Mouse (Mus musculus): Measurements from ENCODE around the gene Inpp5k. TPM values are rescaled to one million over a fixed set of nuclear protein-coding genes. Genes with fewer than 3 reads are reported as not detected.
"Not testable (repeated sequence)": the region's sequence is repeated elsewhere in the genome, so short reads cannot be mapped to it uniquely, and the experiment has no call there.

The Inpp5k gene
- total and polyA plus RNA-seq, 2 experiments from 2014 or later = 43.7 to 50.0 TPM

GRCm38 (mm10) chr11:75693570-75693969 lies 62.8 kb downstream of the Inpp5k start:
- no peak for TF ChIP-seq CTCF (IDR thresholded peaks at IDR 0.05)
- H3K27ac ChIP-seq (ENCODE audit: low read depth, low read length) = no peak overlapping the region
- DNase-seq (ENCODE audit: low spot score) (no peak), ATAC-seq (ENCODE audit: low FRiP score) (no peak)
- H3K9ac ChIP-seq (replicated peaks; ENCODE audit: low read length, poor library complexity, severe bottlenecking) = no peak overlapping the region
- WGBS = 91% methylated on average over 5 of the region's 5 CpGs
- peaks cover 25% of the 10 kb centered on the region for H3K36me3 ChIP-seq (ENCODE audit: insufficient read depth, low read length)
- H3K4me1 ChIP-seq (ENCODE audit: insufficient read depth, low read length) = no peaks in the 10 kb centered on the region
- H3K4me3 ChIP-seq (ENCODE audit: low read depth, low read length) = no peak overlapping the region
- no peaks in the 10 kb centered on the region for H3K9me3 ChIP-seq (ENCODE audit: low read length)
- no peaks in the 10 kb centered on the region for H3K27me3 ChIP-seq (ENCODE audit: insufficient read depth, low read length)
- no peak overlapping the region for H3K4me2 ChIP-seq (ENCODE audit: low read depth, low read length, poor library complexity, severe bottlenecking)

- H3K4me1 ChIP-seq (ENCODE audit: insufficient read depth, low read length); H3K27me3 ChIP-seq (ENCODE audit: insufficient read depth, low read length); H3K4me3 ChIP-seq (ENCODE audit: low read depth, low read length); H3K27ac ChIP-seq (ENCODE audit: low read depth, low read length); DNase-seq (ENCODE audit: low spot score); ATAC-seq (ENCODE audit: low FRiP score); H3K9me3 ChIP-seq (ENCODE audit: low read length); H3K4me2 ChIP-seq (ENCODE audit: low read depth, low read length, poor library complexity, severe bottlenecking); H3K9ac ChIP-seq (replicated peaks; ENCODE audit: low read length, poor library complexity, severe bottlenecking): not testable (repeated sequence)
- H3K36me3 ChIP-seq (ENCODE audit: insufficient read depth, low read length) = peaks cover 24% of the 10 kb centered on the region
- WGBS = 95% methylated on average over 3 of the region's 3 CpGs
Measured at GRCm38 (mm10) chr11:75697464-75697863, 66.7 kb downstream of the Inpp5k start.

Other genes with a start within 250 kb of the Inpp5k start
- 50.6 and 92.0 TPM in 2 replicates for gene Serpinf1, start 208.3 kb upstream of the Inpp5k start, total RNA-seq (2014; rRNA removed)
- gene Serpinf1, start 208.3 kb upstream of the Inpp5k start, polyA plus RNA-seq (2015; fragmentation: Nextera tagmentation; extraction: Ambion mirVana) = 34.3 and 44.6 TPM in 2 replicates
- gene Serpinf2, start 191.4 kb upstream of the Inpp5k start, total RNA-seq (2014; rRNA removed) = not detected in 2 replicates
- 0.11 TPM in 1 of 2 replicates, not detected in the other for gene Serpinf2, start 191.4 kb upstream of the Inpp5k start, polyA plus RNA-seq (2015; fragmentation: Nextera tagmentation; extraction: Ambion mirVana)
- gene Wdr81, start 176.3 kb upstream of the Inpp5k start, total RNA-seq (2014; rRNA removed) = 17.4 and 29.7 TPM in 2 replicates
- 4.5 and 4.8 TPM in 2 replicates for gene Wdr81, start 176.3 kb upstream of the Inpp5k start, polyA plus RNA-seq (2015; fragmentation: Nextera tagmentation; extraction: Ambion mirVana)
- gene Tlcd2, start 169.3 kb upstream of the Inpp5k start, total RNA-seq (2014; rRNA removed) = 0.66 and 0.76 TPM in 2 replicates
- 1.6 and 1.9 TPM in 2 replicates for gene Tlcd2, start 169.3 kb upstream of the Inpp5k start, polyA plus RNA-seq (2015; fragmentation: Nextera tagmentation; extraction: Ambion mirVana)
- 121 and 129 TPM in 2 replicates for gene Prpf8, start 144.2 kb upstream of the Inpp5k start, total RNA-seq (2014; rRNA removed)
- gene Prpf8, start 144.2 kb upstream of the Inpp5k start, polyA plus RNA-seq (2015; fragmentation: Nextera tagmentation; extraction: Ambion mirVana) = 25.7 and 27.6 TPM in 2 replicates
- 5.7 and 7.0 TPM in 2 replicates for gene Rilp, start 120.9 kb upstream of the Inpp5k start, total RNA-seq (2014; rRNA removed)
- 6.9 and 7.5 TPM in 2 replicates for gene Rilp, start 120.9 kb upstream of the Inpp5k start, polyA plus RNA-seq (2015; fragmentation: Nextera tagmentation; extraction: Ambion mirVana)
- gene Scarf1, start 117.4 kb upstream of the Inpp5k start, total RNA-seq (2014; rRNA removed) = 3.6 and 3.8 TPM in 2 replicates
- 3.0 and 3.5 TPM in 2 replicates for gene Scarf1, start 117.4 kb upstream of the Inpp5k start, polyA plus RNA-seq (2015; fragmentation: Nextera tagmentation; extraction: Ambion mirVana)
- 34.3 and 34.5 TPM in 2 replicates for gene Slc43a2, start 99.3 kb upstream of the Inpp5k start, total RNA-seq (2014; rRNA removed)
- gene Slc43a2, start 99.3 kb upstream of the Inpp5k start, polyA plus RNA-seq (2015; fragmentation: Nextera tagmentation; extraction: Ambion mirVana) = 17.0 and 20.4 TPM in 2 replicates
- 105 and 108 TPM in 2 replicates for gene Pitpna, start 42.9 kb upstream of the Inpp5k start, total RNA-seq (2014; rRNA removed)
- 91.7 and 106 TPM in 2 replicates for gene Pitpna, start 42.9 kb upstream of the Inpp5k start, polyA plus RNA-seq (2015; fragmentation: Nextera tagmentation; extraction: Ambion mirVana)
- gene Myo1c, start 19.5 kb downstream of the Inpp5k start, total RNA-seq (2014; rRNA removed) = 19.3 and 22.8 TPM in 2 replicates
- gene Myo1c, start 19.5 kb downstream of the Inpp5k start, polyA plus RNA-seq (2015; fragmentation: Nextera tagmentation; extraction: Ambion mirVana) = 7.7 and 7.8 TPM in 2 replicates
- gene Crk, start 48.3 kb downstream of the Inpp5k start, total RNA-seq (2014; rRNA removed) = 79.5 and 90.1 TPM in 2 replicates
- gene Crk, start 48.3 kb downstream of the Inpp5k start, polyA plus RNA-seq (2015; fragmentation: Nextera tagmentation; extraction: Ambion mirVana) = 71.6 and 75.0 TPM in 2 replicates
- gene Ywhae, start 101.9 kb downstream of the Inpp5k start, total RNA-seq (2014; rRNA removed) = 341 and 436 TPM in 2 replicates
- 1,643 and 1,657 TPM in 2 replicates for gene Ywhae, start 101.9 kb downstream of the Inpp5k start, polyA plus RNA-seq (2015; fragmentation: Nextera tagmentation; extraction: Ambion mirVana)
- 23.0 and 27.7 TPM in 2 replicates for gene Doc2b, start 165.1 kb downstream of the Inpp5k start, total RNA-seq (2014; rRNA removed)
- 6.9 and 8.0 TPM in 2 replicates for gene Doc2b, start 165.1 kb downstream of the Inpp5k start, polyA plus RNA-seq (2015; fragmentation: Nextera tagmentation; extraction: Ambion mirVana)